Mouse (Mus musculus): ENCODE data around the gene Arid5b.
A peak's percentile ranks its signal among the peaks of the same experiment; 100 is the strongest.

- no peak for TF ChIP-seq CTCF (IDR thresholded peaks at IDR 0.05; ENCODE audit: low read depth)
- TF ChIP-seq EP300 (IDR thresholded peaks at IDR 0.05; ENCODE audit: low read depth) = peak; percentile 11; the same call in 1 of the 2 replicates
Observed at GRCm38 (mm10) chr10:68158555-68158954, 120.0 kb downstream of the Arid5b start.

All from liver, postnatal 0 days (tissue).